Mouse (Mus musculus) liver, embryonic 14.5 days (tissue): ENCODE results near the gene Ldb1.
A peak's percentile ranks its signal among the peaks of the same experiment; 100 is the strongest.

Source experiments
- CTCF ChIP-seq: IDR thresholded peaks from 2 replicates; pipeline ENCODE4 v1.5.1; 2016; ENCODE audit warnings: antibody characterized with exemption, low read depth, control low read depth
- EP300 ChIP-seq: IDR thresholded peaks from 2 replicates; pipeline ENCODE4 v1.6.1; 2016; ENCODE audit warnings: antibody characterized with exemption, low read depth

- TF ChIP-seq EP300, result no peak
- 0 out of 2 replicates have a peak, but pooled peaks have one; percentile 1 for TF ChIP-seq CTCF
These were observed 11.5 kb upstream of the Ldb1 start for GRCm38 (mm10) chr19:46056388-46056946.
